Mouse (Mus musculus) olfactory bulb, adult 2 months (tissue): ENCODE measurements around the gene Nnat. TPM values are rescaled to one million over a fixed set of nuclear protein-coding genes. Genes with fewer than 3 reads are reported as not detected.

Source experiments
- H3K27ac ChIP-seq: fragments of 200-500 bp; 2 replicates; pipeline ENCODE4 v1.5.1; 2012; ENCODE audit warnings: low read depth, low read length; ENCODE audit not compliant: insufficient read depth
- H3K4me1 ChIP-seq: fragments of 200-500 bp; 2 replicates; pipeline ENCODE4 v1.6.1; 2012; ENCODE audit warnings: low read length; ENCODE audit not compliant: control insufficient read depth, insufficient read depth
- H3K4me3 ChIP-seq: fragments of 200-500 bp; 2 replicates; pipeline ENCODE4 v1.5.1; 2012; ENCODE audit warnings: mild to moderate bottlenecking, low read depth, low read length, moderate library complexity; ENCODE audit not compliant: insufficient read depth
- CTCF ChIP-seq: fragments of 200-500 bp; IDR thresholded peaks from 2 replicates; pipeline ENCODE4 v1.5.1; 2012; ENCODE audit warnings: low read depth, mild to moderate bottlenecking, low read length, moderate library complexity; ENCODE audit not compliant: insufficient read depth
- POLR2A ChIP-seq: fragments of 200-500 bp; IDR thresholded peaks from 2 replicates; pipeline ENCODE4 v1.6.1; 2012; ENCODE audit warnings: mild to moderate bottlenecking, low read depth, low read length, moderate library complexity; ENCODE audit not compliant: insufficient read depth
- WGBS: fragments of 180-500 bp; shearing (Covaris S2); methylation state at CpG from one replicate; pipeline ENCODE4 v1.1.7; 2018; 5-methylcytosine and 5-hydroxymethylcytosine counted together
- polyA plus RNA-seq: library from polyadenylated mRNA; stranded (reverse); fragments of >200 nt; gene quantifications from 2 replicates; pipeline ENCODE4 v1.2.4, GENCODE M21; 2012; ENCODE audit warnings: low replicate concordance; ENCODE audit not compliant: missing spikeins, insufficient read depth, insufficient read length

Nnat gene
- polyA plus RNA-seq, 1 experiment, result not detected

GRCm38 (mm10) chr2:157542415-157542814, 17.5 kb upstream of the Nnat start:
- WGBS, result 55% methylated on average over 4 of the region's 4 CpGs
- TF ChIP-seq POLR2A, result no peak
- Histone ChIP-seq H3K4me3 (no peak overlapping the region), H3K27ac (no peak overlapping the region), H3K4me1 (peaks cover 25% of the 10 kb centered on the region)

- Histone ChIP-seq H3K4me1 (peaks cover 15% of the 10 kb centered on the region), H3K4me3 (no peak overlapping the region), H3K27ac (no peak overlapping the region)
- WGBS, result 83% methylated on average over 9 of the region's 9 CpGs
- no peak for TF ChIP-seq POLR2A
- no peak for TF ChIP-seq CTCF
Observed at GRCm38 (mm10) chr2:157544333-157544888, 15.5 kb upstream of the Nnat start.

- no peak overlapping the region for H3K4me3 ChIP-seq
- H3K27ac ChIP-seq, result no peak overlapping the region
- TF ChIP-seq CTCF (no peak), POLR2A (no peak)
- 0 out of 2 replicates have a peak, but pooled peaks cover 2% of the 10 kb centered on the region for H3K4me1 ChIP-seq
Observed at GRCm38 (mm10) chr2:157546686-157547085, 13.2 kb upstream of the Nnat start.

GRCm38 (mm10) chr2:157550292-157550691, 9.6 kb upstream of the Nnat start:
- 88% methylated on average over 4 of the region's 4 CpGs for WGBS
- Histone ChIP-seq H3K4me1 (peaks cover 20% of the 10 kb centered on the region), H3K4me3 (no peak overlapping the region), H3K27ac (no peak overlapping the region)
- TF ChIP-seq POLR2A, result no peak
- TF ChIP-seq CTCF, result no peak

- H3K27ac ChIP-seq, result no peak overlapping the region
- peaks cover 24% of the 10 kb centered on the region for H3K4me1 ChIP-seq
- TF ChIP-seq POLR2A (no peak), CTCF (no peak)
- H3K4me3 ChIP-seq, result no peak overlapping the region
- 49% methylated on average over 10 of the region's 10 CpGs for WGBS
Observed at GRCm38 (mm10) chr2:157552158-157552886, 7.6 kb upstream of the Nnat start.

GRCm38 (mm10) chr2:157556074-157556698, 3.7 kb upstream of the Nnat start:
- TF ChIP-seq POLR2A (no peak), CTCF (no peak)
- peaks cover 28% of the 10 kb centered on the region for H3K4me1 ChIP-seq
- no peak overlapping the region for H3K4me3 ChIP-seq
- no peak overlapping the region for H3K27ac ChIP-seq
- 71% methylated on average over 5 of the region's 5 CpGs for WGBS

- 67% methylated on average over 9 of the region's 9 CpGs for WGBS
- no peak overlapping the region for H3K27ac ChIP-seq
- peaks cover 31% of the 10 kb centered on the region for H3K4me1 ChIP-seq
- no peak for TF ChIP-seq CTCF
- no peak for TF ChIP-seq POLR2A
- no peak overlapping the region for H3K4me3 ChIP-seq
Observed at GRCm38 (mm10) chr2:157558051-157558450, 1.8 kb upstream of the Nnat start.

- H3K4me1 ChIP-seq, result peaks cover 27% of the 10 kb centered on the region
- TF ChIP-seq POLR2A (no peak), CTCF (no peak)
- H3K27ac ChIP-seq, result no peak overlapping the region
- H3K4me3 ChIP-seq, result no peak overlapping the region
- WGBS, result 61% methylated on average over 6 of the region's 6 CpGs
Observed at GRCm38 (mm10) chr2:157558520-157558919, 1.4 kb upstream of the Nnat start.

GRCm38 (mm10) chr2:157559440-157559839, 438 bp upstream of the Nnat start:
- TF ChIP-seq POLR2A (no peak), CTCF (no peak)
- 57% methylated on average over 19 of the region's 19 CpGs for WGBS
- peak overlapping the region; percentile 61 for H3K4me3 ChIP-seq
- H3K4me1 ChIP-seq, result peaks cover 20% of the 10 kb centered on the region
- H3K27ac ChIP-seq, result no peak overlapping the region
